Mouse (Mus musculus) thymus, postnatal 25 days (tissue): ENCODE data around the gene Gm45021.

Experiments
- DNase-seq: peaks from one replicate; pipeline ENCODE4 v3.0.0; 2022

Gm45021 gene

DNA sequence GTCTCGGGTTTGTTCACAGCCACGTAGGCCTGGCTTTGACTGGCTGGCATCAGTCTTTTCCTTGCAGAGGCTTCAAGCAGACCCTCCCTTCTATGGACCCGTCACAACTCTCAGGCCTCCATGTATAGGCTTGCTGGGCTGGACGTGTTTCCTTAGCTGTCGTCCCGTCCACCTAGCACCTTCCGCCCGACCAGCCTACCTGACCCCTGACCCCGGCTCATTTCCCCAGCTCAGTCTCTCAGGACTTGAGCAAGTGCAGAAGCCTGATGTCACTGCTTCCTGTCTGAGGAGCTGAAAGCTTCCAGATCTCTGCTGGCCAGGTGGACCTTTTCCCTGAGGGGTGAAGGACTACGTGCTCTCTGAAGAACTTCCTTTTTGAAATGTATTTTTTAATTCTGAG is 16.1 kb upstream of the Gm45021 start:
- no peak for DNase-seq

DNA sequence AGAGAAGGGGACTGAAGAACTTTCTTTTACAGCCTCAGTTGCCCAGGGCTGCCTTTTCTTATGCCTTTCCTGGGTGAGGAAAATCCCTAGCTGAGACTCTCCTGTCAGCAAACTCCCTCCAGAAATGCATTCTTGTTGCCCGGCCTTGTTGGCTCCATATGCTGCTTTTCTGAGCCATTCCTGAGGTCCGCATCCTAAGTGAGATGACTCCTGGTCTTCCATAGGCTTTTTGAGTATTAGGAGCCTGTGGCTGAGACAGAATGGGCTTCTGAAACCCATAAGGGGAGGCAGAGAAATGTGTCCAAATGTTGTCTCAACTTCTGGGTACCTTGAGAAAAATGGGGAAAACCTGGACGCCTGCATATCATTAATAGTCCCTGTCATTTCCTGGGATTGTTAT is 15.4 kb upstream of the Gm45021 start:
- no peak for DNase-seq

DNA sequence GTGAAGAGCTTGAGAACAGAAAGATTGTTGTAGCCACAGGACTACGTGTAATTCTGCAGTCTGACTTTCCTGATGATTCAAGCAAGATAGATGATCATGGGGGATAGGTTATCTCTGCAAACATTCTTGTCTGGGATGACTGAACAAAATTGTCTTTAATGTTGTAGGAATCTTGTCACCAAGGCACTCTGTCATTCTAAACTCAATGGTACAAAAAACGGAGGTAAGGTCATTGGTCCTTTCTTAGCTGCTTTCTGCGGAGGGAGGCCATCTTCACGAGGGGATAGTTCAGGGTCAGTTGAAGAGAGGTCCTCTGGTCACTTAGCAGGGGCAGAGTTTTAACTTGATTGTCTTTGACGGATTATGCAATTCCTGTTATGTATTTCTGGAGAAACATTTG is 10.7 kb upstream of the Gm45021 start:
- no peak for DNase-seq

DNA sequence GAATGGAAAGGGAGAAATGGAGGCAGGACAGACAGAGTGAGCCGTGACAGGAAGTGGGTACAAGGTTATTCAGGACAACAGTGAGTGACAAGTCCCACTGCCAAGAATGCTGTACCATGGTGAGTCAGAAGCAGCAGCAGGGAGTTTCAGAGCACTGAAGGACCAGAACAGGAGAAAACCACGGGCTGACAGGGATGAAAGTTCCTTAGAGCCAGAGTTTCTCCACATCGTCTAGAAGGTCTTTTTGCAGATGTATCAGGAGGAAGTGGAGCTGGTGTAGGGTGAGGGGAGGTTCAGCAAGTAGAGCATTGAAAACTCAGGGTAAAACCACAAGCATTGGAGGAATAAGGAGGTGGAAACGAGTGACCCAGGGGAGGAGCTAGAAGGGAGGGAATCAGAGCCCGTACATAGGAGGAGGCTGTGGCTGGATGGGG is 10.2 kb upstream of the Gm45021 start:
- no peak for DNase-seq

DNA sequence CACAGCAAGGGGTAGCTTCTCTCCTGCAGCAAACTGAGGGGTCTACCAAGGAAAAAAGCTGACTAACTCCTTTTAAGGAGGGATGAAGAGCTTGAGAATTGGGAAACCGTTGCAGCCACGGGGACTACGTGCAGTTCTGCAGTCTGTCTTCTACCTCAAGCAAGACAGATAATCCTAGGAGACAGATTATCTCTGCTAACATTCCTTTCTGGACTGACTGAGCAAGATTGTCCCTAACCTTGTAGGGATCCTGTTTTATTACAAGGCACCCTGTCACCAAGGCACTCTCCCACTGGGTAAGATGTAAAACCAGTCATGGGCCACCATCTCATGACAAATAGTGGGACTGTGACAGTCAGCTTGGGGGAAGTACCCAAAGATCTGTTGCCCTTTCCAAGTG is 8.2 kb upstream of the Gm45021 start:
- no peak for DNase-seq

DNA sequence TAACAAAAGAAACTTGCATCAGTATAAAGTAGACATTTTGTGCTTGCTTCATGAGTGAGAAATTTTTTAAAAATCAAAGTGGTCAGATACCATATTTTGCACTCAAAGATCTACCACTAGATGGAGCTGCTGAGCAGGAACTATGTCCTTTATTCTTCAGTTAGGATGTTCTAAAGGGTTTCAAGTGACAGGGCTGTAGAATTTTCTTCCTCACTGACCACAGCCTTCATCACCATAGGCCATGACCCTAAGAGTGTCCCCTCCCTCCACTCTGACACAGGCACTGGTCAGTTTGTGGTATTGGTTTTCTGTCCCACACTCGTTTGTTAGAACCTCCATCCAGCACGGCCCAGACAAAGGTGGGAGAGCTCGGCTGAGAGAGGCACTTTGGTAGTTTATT is 7.4 kb upstream of the Gm45021 start:
- peak; percentile 19 for DNase-seq

DNA sequence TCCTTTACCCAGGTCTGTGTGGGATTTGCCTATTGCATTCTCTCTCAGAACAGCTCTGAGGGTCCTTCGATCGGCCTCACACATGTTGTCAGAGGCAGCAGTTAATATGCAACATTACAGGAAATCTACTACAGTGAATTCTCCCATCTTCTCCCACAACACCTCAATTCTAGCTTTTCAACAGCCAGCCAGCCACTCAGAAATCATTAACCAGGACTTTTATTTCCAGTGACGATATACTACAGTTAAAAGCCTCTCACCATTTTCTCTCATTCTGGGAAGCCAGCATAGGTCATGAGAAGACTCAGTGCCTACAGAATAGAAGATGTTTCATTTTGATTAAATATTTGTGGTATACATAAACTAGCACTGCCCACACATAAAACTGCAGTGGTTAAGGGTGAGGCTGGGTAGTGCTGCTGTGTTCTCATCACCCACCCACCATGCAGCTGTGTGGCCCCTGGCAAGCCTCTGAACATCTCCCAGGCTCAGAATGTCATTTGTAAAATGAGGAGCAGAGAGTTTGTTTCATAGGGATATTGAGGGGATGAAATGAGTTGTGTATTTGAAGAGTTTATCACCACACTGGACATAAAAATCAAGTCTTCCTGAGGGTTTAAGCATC is 1.9 kb downstream of the Gm45021 start:
- no peak for DNase-seq

DNA sequence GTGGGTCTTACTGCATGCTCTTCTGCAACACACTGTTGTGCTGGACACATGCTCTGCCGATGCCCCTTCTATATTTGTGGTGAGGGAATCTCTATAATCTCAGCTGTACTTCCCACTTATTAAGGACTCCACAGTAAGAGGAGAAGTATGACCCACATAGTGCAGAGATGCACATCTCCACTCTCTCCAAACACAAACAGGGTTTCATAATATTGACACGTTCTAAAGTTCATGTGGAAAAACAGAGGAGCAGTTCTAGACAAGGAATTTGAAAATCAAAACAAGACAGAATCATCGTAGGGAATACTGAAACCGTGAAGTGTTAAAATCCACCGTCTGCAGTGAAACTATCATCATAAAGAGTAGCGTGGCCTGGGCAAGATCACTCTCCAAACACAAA is 2.5 kb downstream of the Gm45021 start:
- DNase-seq = no peak

DNA sequence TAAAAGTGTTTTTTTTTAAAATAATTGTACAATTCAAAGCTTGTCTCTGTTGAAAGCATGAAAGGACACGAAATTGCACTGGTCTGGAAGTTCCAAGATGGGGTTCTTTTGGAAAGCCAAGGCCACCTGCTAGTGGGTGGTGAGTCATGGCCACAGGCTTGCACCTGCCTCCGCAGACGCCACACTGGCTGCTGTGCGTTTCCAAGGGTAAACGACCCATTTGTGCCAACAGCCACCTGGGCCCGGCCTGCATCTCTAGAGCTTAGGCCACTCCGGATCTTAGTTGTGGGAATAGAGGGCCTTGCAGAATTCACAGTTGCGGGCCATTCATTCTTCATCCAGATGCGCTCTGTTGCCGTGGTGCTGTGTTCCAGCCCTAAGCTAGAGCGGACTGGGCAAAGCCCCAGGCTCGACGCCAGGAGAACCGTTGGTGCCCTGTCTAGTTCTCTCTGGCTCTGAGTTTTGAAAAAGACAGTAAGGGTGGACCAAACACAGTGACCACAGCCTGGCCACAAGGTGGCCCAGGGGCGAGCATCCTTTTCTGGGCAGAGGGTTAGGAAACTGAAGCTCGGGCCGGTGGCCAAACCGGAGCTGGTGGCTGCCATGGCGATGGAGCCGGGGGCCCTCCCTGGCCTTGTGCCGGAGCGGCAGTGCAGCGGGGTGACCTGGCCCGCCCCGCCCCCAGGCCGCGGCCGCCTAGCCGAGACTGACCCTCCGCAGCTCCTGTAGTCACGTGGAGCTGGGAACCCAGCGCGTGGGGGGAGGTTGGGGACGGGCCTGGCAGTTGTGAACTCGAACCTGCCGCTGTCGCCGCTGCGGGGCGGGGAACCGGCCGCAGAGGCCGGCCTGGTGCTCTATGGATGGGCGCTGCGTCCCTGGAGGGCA is 4.0 kb downstream of the Gm45021 start, which contains the start of the genes Repin1 and Gm44965:
TSS of gene Repin1 (plus strand) at position 726 of the 885 bp plus-strand sequence.
TSS of gene Gm44965 (plus strand) at position 784 of the 885 bp plus-strand sequence.
- peak; percentile 76 for DNase-seq

DNA sequence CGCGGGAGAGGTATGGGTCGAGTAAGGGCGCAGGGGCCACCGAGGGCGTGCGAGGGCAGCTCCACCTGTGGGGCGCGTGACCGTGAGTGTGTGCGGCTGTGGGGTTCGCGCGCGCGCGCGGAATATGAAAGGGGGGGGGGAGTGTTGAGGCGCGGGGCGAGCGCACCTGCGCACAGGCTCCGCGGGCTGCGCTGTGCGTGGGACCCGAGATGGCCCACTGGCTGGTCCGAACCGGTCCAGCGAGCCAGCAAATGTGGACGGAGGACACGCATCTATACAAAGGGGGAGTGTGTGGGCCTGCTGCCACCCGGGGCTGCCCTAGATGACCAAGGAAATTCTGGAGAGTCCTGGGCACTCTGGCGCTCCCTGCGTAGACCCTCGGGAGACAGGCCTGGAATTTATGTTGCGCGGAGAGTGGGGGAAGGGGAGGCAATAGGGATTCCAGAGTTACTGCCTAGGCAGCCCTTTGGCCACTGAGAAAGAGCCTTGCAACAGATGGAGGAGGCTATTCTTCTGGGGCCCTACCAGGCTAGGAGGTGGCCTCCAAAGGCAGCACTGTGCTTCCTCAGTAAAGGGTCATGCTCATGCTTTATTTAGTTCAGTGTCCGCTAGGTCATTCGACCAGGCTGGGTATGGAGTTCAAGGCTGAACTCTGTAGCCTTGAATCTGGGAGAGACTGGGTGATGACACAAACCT is 4.8 kb downstream of the Gm45021 start:
- peak; percentile 13 for DNase-seq

DNA sequence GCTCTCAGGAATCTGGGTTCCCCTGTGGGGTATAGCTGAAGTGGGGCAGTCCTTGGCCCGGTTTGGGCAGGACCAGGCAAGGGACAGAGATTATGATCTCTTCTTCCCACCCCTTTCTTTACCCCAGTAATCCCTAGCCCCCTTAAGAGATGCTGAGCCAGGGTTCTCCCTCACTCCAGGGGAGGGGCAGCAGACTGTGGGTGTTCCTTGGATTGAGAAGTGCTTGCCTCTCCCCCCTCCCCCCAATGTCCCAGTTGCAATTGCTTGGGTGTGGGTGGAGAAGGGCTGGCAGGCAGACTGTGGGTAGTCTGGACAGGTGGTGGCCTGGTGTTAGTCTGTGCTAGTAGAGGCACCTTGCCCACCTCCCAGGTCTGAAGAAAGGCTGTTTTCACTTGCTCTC is 5.9 kb downstream of the Gm45021 start:
- no peak for DNase-seq

DNA sequence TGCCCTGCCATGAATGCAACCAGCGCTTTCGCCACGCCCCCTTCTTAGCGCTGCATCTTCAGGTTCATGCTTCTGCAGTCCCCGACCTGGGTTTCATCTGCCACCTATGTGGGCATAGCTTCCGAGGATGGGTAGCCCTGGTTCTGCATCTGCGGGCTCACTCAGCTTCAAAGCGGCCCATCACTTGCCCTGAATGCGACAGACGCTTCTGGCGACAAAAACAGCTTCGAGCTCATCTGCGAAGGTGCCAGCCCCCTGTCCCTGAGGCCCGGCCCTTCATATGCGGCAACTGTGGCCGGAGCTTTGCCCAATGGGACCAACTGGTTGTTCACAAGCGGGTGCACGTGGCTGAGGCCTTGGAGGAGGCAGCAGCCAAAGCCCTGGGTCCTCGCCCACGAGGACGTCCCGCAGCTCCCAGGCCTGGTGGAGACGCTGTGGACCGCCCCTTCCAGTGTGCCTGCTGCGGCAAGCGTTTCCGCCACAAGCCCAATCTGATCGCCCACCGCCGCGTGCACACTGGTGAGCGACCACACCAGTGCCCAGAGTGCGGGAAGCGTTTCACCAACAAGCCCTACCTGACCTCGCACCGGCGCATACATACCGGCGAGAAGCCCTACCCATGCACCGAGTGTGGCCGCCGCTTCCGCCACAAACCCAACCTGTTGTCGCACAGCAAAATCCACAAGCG is 7.3 kb downstream of the Gm45021 start:
- DNase-seq = no peak

DNA sequence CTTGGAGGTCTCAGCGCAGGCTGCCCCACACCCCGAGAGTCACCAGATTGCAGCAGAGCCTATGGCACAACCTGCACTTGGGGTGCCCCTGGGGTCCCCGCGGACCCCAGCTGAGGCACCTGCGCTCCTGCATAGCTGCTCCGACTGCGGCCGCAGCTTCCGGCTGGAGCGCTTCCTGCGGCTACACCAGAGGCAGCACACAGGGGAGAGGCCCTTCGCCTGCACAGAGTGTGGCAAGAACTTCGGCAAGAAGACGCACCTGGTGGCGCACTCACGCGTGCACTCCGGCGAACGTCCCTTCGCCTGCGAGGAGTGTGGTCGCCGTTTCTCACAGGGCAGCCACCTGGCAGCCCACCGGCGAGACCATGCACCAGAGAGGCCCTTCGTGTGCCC is 7.8 kb downstream of the Gm45021 start:
- DNase-seq = no peak

DNA sequence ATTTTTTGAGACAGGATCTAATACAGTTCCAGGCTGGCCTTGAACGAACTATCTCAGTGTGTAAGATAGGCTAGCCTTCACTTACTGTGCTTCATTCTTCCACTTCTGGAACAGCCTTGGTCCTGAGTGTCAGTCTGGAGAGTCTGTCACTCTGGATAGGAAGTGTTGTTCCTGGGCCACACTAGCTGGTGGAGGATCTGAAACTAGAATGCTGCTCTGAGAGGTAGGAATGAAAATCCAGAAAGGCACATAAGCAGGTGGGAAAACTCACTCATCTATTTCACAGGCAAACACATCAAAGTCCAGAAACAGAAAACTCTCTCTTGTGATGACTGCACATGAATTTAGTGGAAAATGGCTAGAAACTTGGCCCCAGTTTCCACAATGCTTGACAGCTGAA is 11.2 kb downstream of the Gm45021 start:
- DNase-seq = no peak

DNA sequence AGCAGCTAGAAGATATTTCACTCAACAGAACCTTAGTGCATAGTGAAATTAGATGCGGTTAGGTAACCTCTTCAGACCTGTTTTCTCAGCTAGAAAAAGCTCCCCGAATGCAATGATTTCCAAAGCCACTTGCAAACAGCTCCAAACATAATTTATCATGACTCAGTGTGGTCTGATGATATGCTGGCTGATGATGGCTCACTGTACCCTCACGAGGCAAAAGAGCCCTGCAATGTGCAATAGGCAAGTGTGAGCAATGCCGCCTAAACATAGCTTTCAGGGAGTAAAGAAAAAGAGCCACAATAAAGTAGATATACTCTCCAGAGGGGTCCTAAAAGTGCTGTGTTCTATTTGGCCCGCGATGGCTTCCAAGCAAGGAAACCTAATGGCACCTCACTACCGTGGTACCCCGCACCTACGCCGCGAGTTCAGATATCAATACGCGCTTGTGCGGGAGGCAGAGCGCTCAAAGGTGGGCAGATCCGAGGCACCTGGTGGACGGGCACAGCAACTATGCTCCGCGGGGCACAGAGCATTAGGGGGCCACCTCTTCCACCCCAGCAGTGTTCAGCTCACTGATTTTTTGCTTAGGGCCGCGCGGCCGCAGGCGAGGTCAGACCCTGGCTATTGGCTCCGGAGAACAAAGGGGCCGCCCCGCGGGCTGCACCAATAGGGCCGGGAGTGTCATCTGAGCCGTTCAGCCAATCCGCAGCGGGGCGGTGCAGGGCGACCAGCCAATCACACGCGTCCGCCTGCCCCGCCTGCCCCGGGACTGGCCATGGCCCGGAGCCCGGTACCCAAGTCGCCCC is 12.1 kb downstream of the Gm45021 start, which contains the start of gene Zfp775:
TSS of gene Zfp775 (plus strand) at position 793 of the 809 bp plus-strand sequence.
- DNase-seq = peak; percentile 93

DNA sequence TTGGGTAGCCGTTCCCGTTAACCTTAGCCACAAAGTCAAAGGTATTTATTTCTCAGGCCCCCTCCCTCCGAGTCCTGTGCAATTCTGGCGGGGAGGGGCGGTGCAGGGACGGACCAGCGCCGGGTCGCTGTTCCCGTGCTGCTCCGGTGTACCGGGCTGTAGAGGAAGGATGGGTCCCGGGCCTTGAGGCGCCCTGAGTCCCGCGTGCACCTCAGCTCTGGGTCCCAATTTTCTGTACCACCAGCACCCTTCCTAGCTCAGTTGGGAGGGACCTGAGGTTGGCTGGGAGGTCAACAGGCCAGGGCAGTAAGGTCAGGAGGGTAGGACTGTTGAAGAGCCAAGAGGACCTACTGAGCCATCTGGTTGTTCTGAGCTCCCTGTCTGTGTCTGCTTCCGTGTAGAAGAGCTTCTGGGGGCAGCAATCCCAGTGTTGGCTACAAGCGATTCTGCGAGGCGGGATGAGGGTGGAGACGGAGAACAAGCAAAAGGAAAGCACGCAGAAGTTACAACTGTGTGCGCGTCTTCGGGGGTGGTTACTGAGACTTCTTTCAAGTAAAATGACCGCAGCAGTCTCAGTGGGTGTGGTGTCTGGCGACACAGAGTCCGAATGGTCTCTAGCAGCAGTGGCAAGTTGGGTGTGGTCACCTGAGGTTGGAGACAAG is 12.8 kb downstream of the Gm45021 start:
- no peak for DNase-seq

DNA sequence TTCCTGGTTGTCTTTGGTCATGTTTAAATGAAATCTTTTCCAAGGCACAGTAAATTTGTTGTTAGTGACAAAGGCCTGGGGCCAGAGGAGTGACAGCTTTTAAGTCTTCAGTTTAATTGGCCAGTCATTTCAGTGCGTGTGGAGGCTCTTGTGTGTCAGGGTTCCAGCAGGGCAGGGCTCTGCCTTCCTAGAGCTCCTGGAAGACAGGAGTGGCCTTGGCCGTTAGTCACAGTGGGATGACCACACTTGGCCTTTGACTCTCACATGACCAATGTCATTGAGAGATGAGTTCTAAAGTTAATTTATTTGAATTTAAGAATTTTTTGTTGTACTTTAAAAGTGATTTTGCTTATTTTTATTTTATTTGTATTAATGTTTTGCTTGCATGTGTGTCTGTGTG is 18.7 kb downstream of the Gm45021 start:
- no peak for DNase-seq

DNA sequence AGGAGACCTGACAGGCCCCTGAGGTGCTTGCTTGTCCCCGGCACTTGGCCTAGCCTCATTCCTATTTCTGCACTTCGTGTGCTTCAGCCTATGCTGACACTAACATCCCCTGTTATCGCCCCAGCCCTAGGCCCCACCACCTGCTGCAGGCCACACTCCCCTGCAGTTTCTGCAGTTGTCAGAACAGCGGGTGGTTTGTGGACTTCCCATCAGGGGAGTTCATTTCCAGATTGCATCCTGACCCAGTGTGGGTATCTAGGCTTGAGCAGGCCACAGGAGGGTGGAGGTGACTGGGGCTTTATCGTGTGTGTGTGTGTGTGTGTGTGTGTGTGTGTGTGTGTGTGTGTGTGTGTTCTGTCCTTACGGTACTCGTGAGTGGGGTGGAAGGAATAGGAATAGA is 20.1 kb downstream of the Gm45021 start:
- DNase-seq = no peak

DNA sequence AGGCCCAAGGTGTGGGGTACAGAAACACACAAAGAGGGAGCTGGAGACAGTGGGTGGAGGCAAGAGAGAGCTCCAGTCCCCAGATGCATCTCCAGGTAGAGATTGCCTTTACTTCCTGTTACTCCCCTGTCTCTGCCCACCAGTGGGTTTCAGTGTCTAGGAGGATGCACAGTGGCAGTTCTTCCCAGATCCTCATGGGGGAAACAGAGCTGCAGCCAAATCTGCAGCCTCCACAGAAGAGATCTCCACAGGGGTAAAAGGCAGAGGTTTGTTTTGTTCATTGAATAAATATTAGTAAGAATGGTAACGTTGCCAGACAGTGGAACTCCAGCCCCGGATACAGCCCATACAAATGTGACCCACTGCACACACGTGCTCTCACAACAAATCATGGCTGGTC is 21.2 kb downstream of the Gm45021 start:
- DNase-seq = no peak

DNA sequence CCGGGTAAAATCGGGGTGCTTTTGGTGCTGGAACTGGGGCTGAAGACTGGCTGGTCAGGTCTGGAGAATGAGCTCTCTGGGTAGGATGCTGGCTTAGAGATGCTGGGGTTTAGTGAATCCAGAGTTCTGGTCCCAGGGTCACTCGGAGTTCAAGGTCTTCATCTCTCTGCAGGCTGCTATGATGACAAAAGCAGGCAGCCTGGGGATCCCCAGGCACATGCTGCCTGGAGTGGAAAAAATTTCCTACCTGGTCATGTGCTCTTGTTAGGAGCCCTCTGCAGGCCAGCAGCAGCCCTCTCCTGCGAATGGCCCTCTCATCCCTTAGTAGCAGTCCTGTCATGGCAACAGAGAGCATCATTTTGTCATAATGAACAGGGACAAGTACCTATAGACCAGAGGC is 24.1 kb downstream of the Gm45021 start:
- DNase-seq = no peak

DNA sequence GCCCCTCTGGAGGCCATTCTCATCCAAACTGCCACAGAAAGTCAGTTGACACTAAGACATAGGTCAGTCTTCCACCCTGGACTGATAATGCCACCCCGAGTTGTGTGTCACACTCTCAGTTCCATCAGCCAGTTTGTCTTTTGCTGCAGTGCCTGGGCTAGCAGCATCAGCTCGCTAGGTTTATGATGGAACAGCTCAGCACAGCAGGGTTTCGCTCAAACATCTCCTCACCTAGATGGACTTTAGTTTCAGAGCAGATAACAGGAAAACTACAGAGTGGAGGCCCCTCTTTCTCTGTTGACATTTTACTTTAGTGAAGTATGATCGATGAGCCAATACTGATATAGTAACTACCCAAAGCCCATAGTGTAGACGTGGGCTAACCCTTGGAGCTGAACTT is 25.3 kb downstream of the Gm45021 start:
- no peak for DNase-seq

DNA sequence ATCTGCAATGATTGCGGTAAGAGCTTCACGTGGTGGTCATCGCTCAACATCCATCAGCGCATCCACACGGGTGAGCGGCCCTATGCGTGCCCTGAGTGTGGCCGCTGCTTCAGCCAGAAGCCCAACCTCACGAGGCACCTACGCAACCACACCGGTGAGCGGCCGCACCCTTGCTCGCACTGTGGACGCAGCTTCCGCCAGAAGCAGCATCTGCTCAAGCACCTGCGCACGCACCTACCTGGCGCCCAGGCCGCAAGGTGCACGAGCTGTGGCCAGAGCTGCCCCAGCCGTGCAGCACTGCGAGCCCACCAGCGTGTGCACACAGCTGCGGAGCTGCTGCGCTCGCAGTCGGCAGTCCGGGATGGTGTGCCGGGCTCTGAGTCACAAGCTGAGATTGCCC is 30.6 kb downstream of the Gm45021 start:
- no peak for DNase-seq
